Mouse (Mus musculus): ENCODE measurements around the gene Chrm1. TPM values are rescaled to one million over a fixed set of nuclear protein-coding genes. Genes with fewer than 3 reads are reported as not detected.

Gene Chrm1
- polyA plus RNA-seq, 2 experiments, result 0.56 to 0.62 TPM

DNA sequence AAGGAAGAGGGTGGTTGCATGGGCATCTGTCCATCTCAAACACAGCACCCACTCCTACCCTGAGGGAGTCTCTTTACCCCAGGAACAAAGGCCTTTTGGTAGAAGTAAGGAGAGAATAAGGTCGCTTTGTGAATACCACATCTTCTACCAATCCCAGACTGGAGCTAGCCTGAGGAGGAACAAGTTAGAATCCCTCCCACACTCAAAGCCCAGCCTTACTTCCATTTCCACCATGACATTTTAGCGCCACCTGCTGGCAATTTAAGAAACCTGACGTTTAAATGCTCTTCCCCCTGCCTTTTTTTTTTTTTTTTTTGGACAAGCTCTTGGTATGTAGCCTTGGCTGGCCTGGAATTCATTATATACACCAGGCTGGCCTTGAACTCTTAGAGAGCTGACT, 19.4 kb downstream of the Chrm1 start:
- DNase-seq (ENCODE audit: low spot score) (peak; percentile 90), ATAC-seq (ENCODE audit: low FRiP score, low read depth) (peak; percentile 72; the same call in 1 of the 2 replicates)
- H3K4me2 ChIP-seq (replicated peaks; ENCODE audit: low read depth, low read length, severe bottlenecking), result no peak overlapping the region
- H3K4me1 ChIP-seq (ENCODE audit: control insufficient read depth, insufficient read depth, low read length), result no peaks in the 10 kb centered on the region; the same call in 1 of the 2 replicates
- no peaks in the 10 kb centered on the region for H3K36me3 ChIP-seq (ENCODE audit: control insufficient read depth, insufficient read depth, low read length)
- no peak overlapping the region for H3K27ac ChIP-seq (replicated peaks; ENCODE audit: low read depth, low read length)
- no peak for TF ChIP-seq POLR2A (IDR thresholded peaks at IDR 0.05; ENCODE audit: borderline replicate concordance, extremely low read depth, insufficient read depth, insufficient read length)
- no peaks in the 10 kb centered on the region for H3K9me3 ChIP-seq (ENCODE audit: control insufficient read depth, low read length)
- H3K4me3 ChIP-seq (replicated peaks; ENCODE audit: low read length), result no peak overlapping the region
- WGBS, result 0% methylated on average over 3 of the region's 3 CpGs
- no peaks in the 10 kb centered on the region for H3K27me3 ChIP-seq (ENCODE audit: control insufficient read depth, insufficient read depth, low read length)
- H3K9ac ChIP-seq (ENCODE audit: low read depth, low read length, severe bottlenecking), result no peak overlapping the region

DNA sequence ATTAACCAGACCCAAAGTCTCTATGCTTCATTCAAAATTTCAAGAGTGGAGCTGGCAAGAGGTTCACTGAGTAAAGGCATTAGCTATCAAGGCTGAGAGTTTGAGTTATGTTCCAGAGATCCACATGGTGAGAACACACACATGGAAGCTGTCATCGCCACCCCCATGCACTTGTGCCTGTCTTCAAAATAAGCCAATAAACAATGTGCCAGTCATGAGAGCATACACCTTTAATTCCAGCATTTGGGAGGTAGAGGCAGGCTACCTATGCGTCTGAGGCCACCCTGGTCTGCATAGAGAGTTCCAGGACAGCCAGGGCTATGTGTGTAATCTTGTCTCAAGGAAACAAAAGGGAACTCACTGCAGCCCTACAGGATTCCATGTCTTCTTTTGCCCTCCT, 20.0 kb downstream of the Chrm1 start:
- Histone ChIP-seq H3K36me3 (ENCODE audit: control insufficient read depth, insufficient read depth, low read length) (no peaks in the 10 kb centered on the region), H3K4me3 (replicated peaks; ENCODE audit: low read length) (no peak overlapping the region), H3K27ac (replicated peaks; ENCODE audit: low read depth, low read length) (no peak overlapping the region), H3K27me3 (ENCODE audit: control insufficient read depth, insufficient read depth, low read length) (no peaks in the 10 kb centered on the region), H3K4me1 (ENCODE audit: control insufficient read depth, insufficient read depth, low read length) (no peaks in the 10 kb centered on the region; the same call in 1 of the 2 replicates), H3K4me2 (replicated peaks; ENCODE audit: low read depth, low read length, severe bottlenecking) (no peak overlapping the region), H3K9me3 (ENCODE audit: control insufficient read depth, low read length) (no peaks in the 10 kb centered on the region), H3K9ac (ENCODE audit: low read depth, low read length, severe bottlenecking) (no peak overlapping the region)
- ATAC-seq (ENCODE audit: low FRiP score, low read depth) (no peak), DNase-seq (ENCODE audit: low spot score) (no peak)
- TF ChIP-seq POLR2A (IDR thresholded peaks at IDR 0.05; ENCODE audit: borderline replicate concordance, extremely low read depth, insufficient read depth, insufficient read length), result no peak
- 71% methylated on average over 2 of the region's 2 CpGs for WGBS

DNA sequence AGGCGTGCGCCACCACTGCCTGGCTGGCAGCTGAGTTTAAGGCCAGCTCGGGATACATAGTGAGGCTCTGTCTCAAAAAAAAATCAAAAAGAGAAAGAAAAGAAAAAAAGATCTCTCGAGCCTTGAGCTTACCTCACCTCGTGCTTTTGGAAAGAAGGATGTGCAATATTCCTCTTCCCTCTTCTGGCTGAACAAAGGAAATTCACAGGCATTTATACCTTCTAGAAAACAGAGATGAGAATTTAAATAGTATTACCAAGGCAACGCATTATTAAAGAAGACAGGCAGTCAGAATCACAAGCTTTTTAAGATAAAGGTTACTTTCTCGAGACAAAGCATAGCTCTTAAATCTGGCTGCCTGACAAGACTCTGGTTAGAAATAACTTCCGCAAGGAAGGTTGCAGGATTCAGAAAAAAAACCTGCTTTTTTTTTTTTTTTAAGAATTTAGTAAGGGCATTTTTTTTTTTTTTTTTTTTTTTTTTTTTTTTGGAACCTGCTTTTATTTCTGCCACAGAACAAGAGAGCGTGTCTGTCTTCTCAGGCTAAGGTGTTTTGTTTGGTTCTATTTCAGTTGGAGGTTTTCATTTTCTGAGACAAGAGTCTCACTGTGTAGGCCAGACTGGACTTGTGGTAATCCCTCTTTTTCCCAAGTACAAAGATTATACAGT, 28.4 kb downstream of the Chrm1 start:
- H3K36me3 ChIP-seq (ENCODE audit: control insufficient read depth, insufficient read depth, low read length), result no peaks in the 10 kb centered on the region
- no peak overlapping the region for H3K4me3 ChIP-seq (replicated peaks; ENCODE audit: low read length)
- H3K4me2 ChIP-seq (replicated peaks; ENCODE audit: low read depth, low read length, severe bottlenecking), result no peak overlapping the region
- no peaks in the 10 kb centered on the region for H3K4me1 ChIP-seq (ENCODE audit: control insufficient read depth, insufficient read depth, low read length)
- no peaks in the 10 kb centered on the region for H3K27me3 ChIP-seq (ENCODE audit: control insufficient read depth, insufficient read depth, low read length)
- TF ChIP-seq POLR2A (IDR thresholded peaks at IDR 0.05; ENCODE audit: borderline replicate concordance, extremely low read depth, insufficient read depth, insufficient read length), result no peak
- no peak overlapping the region for H3K9ac ChIP-seq (ENCODE audit: low read depth, low read length, severe bottlenecking)
- ATAC-seq (ENCODE audit: low FRiP score, low read depth) (no peak), DNase-seq (ENCODE audit: low spot score) (no peak)
- H3K27ac ChIP-seq (replicated peaks; ENCODE audit: low read depth, low read length), result no peak overlapping the region
- WGBS, result 69% methylated on average over 9 of the region's 9 CpGs
- no peaks in the 10 kb centered on the region for H3K9me3 ChIP-seq (ENCODE audit: control insufficient read depth, low read length)

DNA sequence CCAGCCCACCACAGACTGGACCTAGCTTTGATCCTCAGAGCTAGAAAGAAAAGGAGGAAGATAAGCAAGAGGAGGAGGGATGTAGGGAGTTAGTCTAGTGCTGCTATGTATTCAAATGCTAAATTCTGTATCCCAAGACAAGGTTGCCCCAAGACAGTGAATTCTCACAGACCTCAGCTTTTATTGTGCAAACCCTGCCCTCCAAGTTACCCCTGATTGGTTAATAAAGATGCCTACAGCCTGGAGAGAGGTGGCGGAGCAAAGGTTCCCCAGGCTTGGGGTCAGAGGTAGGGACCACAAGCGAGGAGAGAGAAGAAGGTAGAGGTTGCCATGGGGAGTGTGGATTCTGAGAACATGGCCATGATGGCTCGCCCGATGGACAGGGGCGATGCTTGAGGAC, 29.2 kb downstream of the Chrm1 start:
- ATAC-seq (ENCODE audit: low FRiP score, low read depth), result no peak
- no peaks in the 10 kb centered on the region for H3K36me3 ChIP-seq (ENCODE audit: control insufficient read depth, insufficient read depth, low read length)
- no peak for DNase-seq (ENCODE audit: low spot score)
- H3K4me1 ChIP-seq (ENCODE audit: control insufficient read depth, insufficient read depth, low read length), result no peaks in the 10 kb centered on the region
- no peak overlapping the region for H3K27ac ChIP-seq (replicated peaks; ENCODE audit: low read depth, low read length)
- no peak for TF ChIP-seq POLR2A (IDR thresholded peaks at IDR 0.05; ENCODE audit: borderline replicate concordance, extremely low read depth, insufficient read depth, insufficient read length)
- H3K9me3 ChIP-seq (ENCODE audit: control insufficient read depth, low read length), result no peaks in the 10 kb centered on the region
- H3K27me3 ChIP-seq (ENCODE audit: control insufficient read depth, insufficient read depth, low read length), result no peaks in the 10 kb centered on the region
- WGBS, result 70% methylated on average over 5 of the region's 5 CpGs
- H3K4me2 ChIP-seq (replicated peaks; ENCODE audit: low read depth, low read length, severe bottlenecking), result no peak overlapping the region
- H3K9ac ChIP-seq (ENCODE audit: low read depth, low read length, severe bottlenecking), result no peak overlapping the region
- H3K4me3 ChIP-seq (replicated peaks; ENCODE audit: low read length), result no peak overlapping the region

DNA sequence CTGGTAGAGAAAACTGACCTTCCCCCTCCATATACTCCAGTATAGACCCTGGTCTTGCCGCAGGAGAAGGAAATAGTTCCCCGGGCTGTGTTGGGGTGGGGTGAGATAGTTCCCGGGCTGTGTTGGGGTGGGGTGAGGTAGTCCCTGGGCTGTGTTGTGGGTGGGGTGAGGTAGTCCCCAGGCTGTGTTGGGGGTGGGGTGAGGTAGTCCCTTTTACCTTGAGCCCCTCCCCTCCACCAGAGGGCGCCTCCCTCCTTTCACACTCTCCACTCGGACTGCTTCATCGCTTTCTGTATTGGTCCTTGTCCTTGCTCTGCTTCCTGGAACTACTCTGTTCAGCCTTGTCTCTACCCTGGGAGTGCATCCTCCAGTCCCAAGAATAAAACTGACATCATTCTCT, 31.7 kb downstream of the Chrm1 start:
- H3K4me2 ChIP-seq (replicated peaks; ENCODE audit: low read depth, low read length, severe bottlenecking), result no peak overlapping the region
- H3K27me3 ChIP-seq (ENCODE audit: control insufficient read depth, insufficient read depth, low read length), result no peaks in the 10 kb centered on the region
- no peak for TF ChIP-seq POLR2A (IDR thresholded peaks at IDR 0.05; ENCODE audit: borderline replicate concordance, extremely low read depth, insufficient read depth, insufficient read length)
- ATAC-seq (ENCODE audit: low FRiP score, low read depth), result no peak
- no peaks in the 10 kb centered on the region for H3K9me3 ChIP-seq (ENCODE audit: control insufficient read depth, low read length)
- no peak overlapping the region for H3K27ac ChIP-seq (replicated peaks; ENCODE audit: low read depth, low read length)
- H3K4me3 ChIP-seq (replicated peaks; ENCODE audit: low read length), result no peak overlapping the region
- 48% methylated on average over 6 of the region's 6 CpGs for WGBS
- no peaks in the 10 kb centered on the region for H3K4me1 ChIP-seq (ENCODE audit: control insufficient read depth, insufficient read depth, low read length)
- DNase-seq (ENCODE audit: low spot score), result no peak
- H3K9ac ChIP-seq (ENCODE audit: low read depth, low read length, severe bottlenecking), result no peak overlapping the region
- H3K36me3 ChIP-seq (ENCODE audit: control insufficient read depth, insufficient read depth, low read length), result no peaks in the 10 kb centered on the region
